Mouse (Mus musculus): ENCODE results near the gene Fuca1.

- no peak for TF ChIP-seq POLR2A (IDR thresholded peaks at IDR 0.05; ENCODE audit: low read depth, low read length)
- no peak for TF ChIP-seq CTCF (IDR thresholded peaks at IDR 0.05; ENCODE audit: borderline replicate concordance, insufficient read depth, low read length)
These were observed 65.9 kb downstream of the Fuca1 start for GRCm38 (mm10) chr4:135986301-135986942.

Measured in embryonic fibroblast, embryonic 13.5 days (primary cell).